In genomic region chr12:34789031-34789982, GRCm38 (mm10) we compare ENCODE assay signal across 20 mouse cellular contexts.
DNase-seq lines count a peak whose midpoint lies in the region; ATAC-seq and TF ChIP-seq lines count a peak whose summit lies in the region.
"Had no signal": no experiment of that assay in that cellular context is flagged by ENCODE, and none has a peak within 500 bp of the region (broad histone marks: within the 10 kb centered on the region; RNA-seq: fewer than 3 reads in every experiment).

No protein-coding gene starts in this region.

- H3K9ac ChIP-seq in limb, embryonic 12.5 days (replicated peaks): no peak overlapping the region
- H3K9ac ChIP-seq in liver, embryonic 14.5 days (replicated peaks): no peak overlapping the region
- H3K9ac ChIP-seq: embryonic facial prominence, embryonic 15.5 days; midbrain, embryonic 15.5 days; stomach, embryonic 15.5 days had no signal

- no peak overlapping the region for H3K4me3 ChIP-seq in limb, embryonic 12.5 days (replicated peaks)
- no peak overlapping the region for H3K4me3 ChIP-seq in limb, embryonic 10.5 days
- H3K4me3 ChIP-seq in liver, embryonic 14.5 days (ENCODE audit: insufficient read depth in 1 of 2, low read depth in 2 of 2, low read length in 2 of 2): no peak overlapping the region
- H3K4me3 ChIP-seq: embryonic facial prominence, embryonic 15.5 days; megakaryocyte, embryonic 14.5 days; midbrain, embryonic 15.5 days; stomach, embryonic 15.5 days had no signal

- WGBS in limb, embryonic 12.5 days: 84% methylated on average over 10 of the region's 10 CpGs
- 88% methylated on average over 10 of the region's 10 CpGs for WGBS in limb, embryonic 10.5 days
- WGBS in liver, embryonic 14.5 days (ENCODE audit: insufficient replicate concordance): 49% methylated on average over 10 of the region's 10 CpGs

- no peaks in the 10 kb centered on the region for H3K27me3 ChIP-seq in limb, embryonic 12.5 days
- no peaks in the 10 kb centered on the region for H3K27me3 ChIP-seq in limb, embryonic 10.5 days (ENCODE audit: low read depth, poor library complexity, severe bottlenecking)
- H3K27me3 ChIP-seq in liver, embryonic 14.5 days (ENCODE audit: control insufficient read depth, insufficient read depth, low read length): no peaks in the 10 kb centered on the region
- H3K27me3 ChIP-seq: embryonic facial prominence, embryonic 15.5 days; megakaryocyte, embryonic 14.5 days; midbrain, embryonic 15.5 days; stomach, embryonic 15.5 days had no signal

- peaks cover 31% of the 10 kb centered on the region for H3K4me1 ChIP-seq in limb, embryonic 12.5 days (replicated peaks)
- H3K4me1 ChIP-seq in limb, embryonic 10.5 days: peaks cover 29% of the 10 kb centered on the region
- peaks cover 3 to 10% of the 10 kb centered on the region in 2 experiments; a peak in 3 of 4 replicates for H3K4me1 ChIP-seq in liver, embryonic 14.5 days (replicated peaks; ENCODE audit: control insufficient read depth in 2 of 2, insufficient read depth in 2 of 2, low read length in 1 of 2)
- H3K4me1 ChIP-seq: megakaryocyte, embryonic 14.5 days; midbrain, embryonic 15.5 days had no signal

- no peak for TF ChIP-seq CTCF in liver, embryonic 14.5 days (IDR thresholded peaks at IDR 0.05; ENCODE audit: low read depth)

- no peaks in the 10 kb centered on the region for H3K9me3 ChIP-seq in limb, embryonic 12.5 days
- no peaks in the 10 kb centered on the region for H3K9me3 ChIP-seq in limb, embryonic 10.5 days (replicated peaks)
- no peaks in the 10 kb centered on the region for H3K9me3 ChIP-seq in liver, embryonic 14.5 days (ENCODE audit: control insufficient read depth, low read length)
- H3K9me3 ChIP-seq: embryonic facial prominence, embryonic 15.5 days; megakaryocyte, embryonic 14.5 days; midbrain, embryonic 15.5 days; stomach, embryonic 15.5 days had no signal

- no peak; the same call in 1 of the 2 replicates for TF ChIP-seq EP300 in liver, embryonic 14.5 days (IDR thresholded peaks at IDR 0.05; ENCODE audit: low read depth)

- H3K4me2 ChIP-seq in limb, embryonic 12.5 days: no peak overlapping the region
- H3K4me2 ChIP-seq in liver, embryonic 14.5 days (ENCODE audit: low read depth): peak overlapping the region; percentile 19
- H3K4me2 ChIP-seq: embryonic facial prominence, embryonic 15.5 days; midbrain, embryonic 15.5 days; stomach, embryonic 15.5 days had no signal

- no peak for DNase-seq in limb, embryonic 10.5 days (ENCODE audit: low spot score)
- peak in 2 of 3 experiments; percentile 12 to 16 for DNase-seq in liver, embryonic 14.5 days (ENCODE audit: low read depth in 3 of 3, low spot score in 3 of 3)
- DNase-seq in left cerebral cortex, adult 9 months (ENCODE audit: low spot score in 2 of 2): no peak
- no peak for DNase-seq in embryo, embryonic 9.5 days (ENCODE audit: extremely low spot score)
- no peak for DNase-seq in adrenal gland, postnatal 4 days (ENCODE audit: low spot score in 2 of 2)
- DNase-seq: cerebellum, postnatal 14 days; embryo, embryonic 11 days; gastrocnemius, postnatal 10 days; left cerebral cortex, postnatal 4 days; retina, postnatal 1 day; thymus, adult 2 months had no signal

- peak overlapping the region; percentile 78 for H3K27ac ChIP-seq in limb, embryonic 12.5 days
- H3K27ac ChIP-seq in limb, embryonic 10.5 days: no peak overlapping the region
- peak overlapping the region; percentile 28 for H3K27ac ChIP-seq in liver, embryonic 14.5 days
- H3K27ac ChIP-seq: embryonic facial prominence, embryonic 15.5 days; midbrain, embryonic 15.5 days; stomach, embryonic 15.5 days had no signal

- H3K36me3 ChIP-seq in limb, embryonic 12.5 days: no peaks in the 10 kb centered on the region
- no peaks in the 10 kb centered on the region for H3K36me3 ChIP-seq in limb, embryonic 10.5 days
- no peaks in the 10 kb centered on the region for H3K36me3 ChIP-seq in liver, embryonic 14.5 days (replicated peaks; ENCODE audit: control insufficient read depth, insufficient read depth, low read depth)
- H3K36me3 ChIP-seq: embryonic facial prominence, embryonic 15.5 days; midbrain, embryonic 15.5 days; stomach, embryonic 15.5 days had no signal

- ATAC-seq in limb, embryonic 12.5 days (ENCODE audit: insufficient number of reproducible peaks, insufficient read depth, low FRiP score, low TSS enrichment, low read depth): peak; percentile 17; the same call in 1 of the 2 replicates
- ATAC-seq in granulocyte monocyte progenitor cell, adult 5-6 weeks (replicated peaks; ENCODE audit: poor library complexity, severe bottlenecking): peak; percentile 62
- ATAC-seq in liver, embryonic 14.5 days (ENCODE audit: insufficient read depth): peak; percentile 86
- ATAC-seq in monocyte, adult 5-6 weeks (replicated peaks; ENCODE audit: insufficient number of reproducible peaks, low FRiP score, low TSS enrichment, poor library complexity, severe bottlenecking): peak; percentile 79
- ATAC-seq: hindbrain, embryonic 16.5 days; intestine, embryonic 16.5 days; midbrain, embryonic 15.5 days had no signal

Comparison
In these comparisons a context has a peak if more than half of its experiments do, and no peak if none do; other contexts are left out.
1. ATAC-seq: peak in every context shown above with its lines; median percentile 86 in liver, embryonic 14.5 days; 79 in monocyte, adult 5-6 weeks; 62 in granulocyte monocyte progenitor cell, adult 5-6 weeks; 17 in limb, embryonic 12.5 days.
2. DNase-seq: peak in liver, embryonic 14.5 days (2 of 3); none in limb, embryonic 10.5 days (single experiment), left cerebral cortex, adult 9 months (0 of 2), embryo, embryonic 9.5 days (single experiment) and adrenal gland, postnatal 4 days (0 of 2).